Mouse (Mus musculus): ENCODE data around the gene Sema3a.

The Sema3a gene

DNA sequence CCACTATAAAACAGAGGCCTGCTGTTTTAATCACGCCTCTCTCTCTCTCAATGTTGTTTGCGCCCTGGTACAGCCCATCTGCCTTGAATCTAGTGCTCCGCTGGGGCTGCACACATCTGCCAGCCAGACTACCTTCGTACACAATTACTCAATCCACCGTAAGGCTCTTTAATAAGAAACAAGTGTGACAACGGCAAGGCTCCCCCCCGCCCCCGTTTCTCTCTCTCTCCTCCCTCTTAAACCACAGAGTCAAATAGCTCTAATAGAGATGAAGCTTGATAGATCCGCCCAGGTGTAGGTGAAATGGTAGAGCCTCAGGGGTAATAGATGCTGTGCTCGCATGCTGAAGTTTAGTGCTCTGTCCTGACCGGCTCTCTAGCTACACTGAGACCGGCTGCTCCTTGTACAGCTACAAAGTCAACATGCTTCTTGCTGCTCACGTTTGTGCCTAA is at the start of gene Sema3a:
Gene Sema3a, plus strand, starts transcription at position 174 of the 452 bp plus-strand sequence.
- no peak for DNase-seq (ENCODE audit: low spot score)

DNA sequence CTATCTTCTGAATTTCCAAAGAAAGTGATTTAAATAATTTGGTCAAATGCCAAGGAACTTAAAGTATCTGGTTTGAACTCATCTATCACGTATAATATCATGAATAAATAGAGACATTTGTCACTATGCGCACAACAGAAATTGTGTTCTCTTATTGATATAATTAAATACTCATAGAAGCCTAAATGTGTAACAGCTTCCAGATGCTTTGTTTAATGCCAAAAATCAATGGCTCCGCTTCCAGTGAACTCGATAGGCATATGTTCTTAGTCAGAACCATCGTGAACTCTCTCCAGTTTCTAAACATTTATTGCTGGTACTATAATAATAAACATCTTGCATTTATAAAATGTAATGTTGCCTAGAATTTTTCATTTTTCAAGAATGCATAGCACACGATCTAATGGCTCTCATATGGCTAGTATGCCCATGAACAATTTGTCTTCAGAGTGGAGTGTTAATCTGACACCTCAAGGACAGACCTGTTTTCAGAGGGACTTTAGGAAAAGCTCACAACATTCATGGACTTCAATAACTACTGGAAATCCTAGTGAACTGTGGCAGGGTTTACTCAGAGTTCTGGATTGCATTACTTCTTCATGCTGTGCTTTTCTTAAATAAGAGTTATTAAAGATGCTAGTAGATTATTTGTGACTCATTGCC is 40.3 kb upstream of the Sema3a start:
- DNase-seq (ENCODE audit: low spot score), result no peak

DNA sequence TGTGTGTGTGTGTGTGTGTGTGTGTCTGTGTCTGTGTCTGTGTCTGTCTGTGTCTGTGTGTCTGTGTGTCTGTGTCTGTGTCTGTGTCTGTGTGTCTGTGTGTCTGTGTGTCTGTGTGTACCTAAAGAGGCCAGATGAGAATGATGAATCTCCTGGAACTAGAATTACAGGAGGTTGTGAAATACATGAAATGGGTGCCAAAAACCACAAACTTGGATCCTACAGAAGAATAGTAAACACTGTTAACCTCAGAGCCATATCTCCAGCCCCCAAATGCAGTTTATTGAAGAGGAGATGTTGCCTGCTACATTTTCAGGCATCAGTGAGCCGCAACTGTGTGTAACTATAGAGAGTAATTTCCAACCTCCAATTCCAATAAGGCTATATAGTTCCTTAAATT is 34.8 kb upstream of the Sema3a start:
- DNase-seq (ENCODE audit: low spot score), result no peak

DNA sequence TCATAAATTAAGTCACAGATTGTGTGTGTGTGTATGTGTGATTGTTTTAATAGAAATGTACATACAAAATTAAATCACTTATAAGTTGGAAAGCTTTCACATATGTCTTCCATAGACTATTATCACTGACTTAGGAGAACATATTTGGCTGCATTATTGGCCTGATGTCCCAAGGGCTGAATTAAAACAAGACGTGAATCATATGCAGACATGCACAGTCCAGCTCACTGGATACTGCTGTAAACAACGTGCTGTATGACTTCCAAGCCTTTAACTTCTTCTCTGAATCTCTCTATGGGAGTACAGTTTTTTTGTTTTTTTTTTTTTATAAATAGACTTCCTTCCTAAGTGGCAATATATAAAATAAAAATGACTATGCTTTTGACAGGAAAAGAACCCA is 15.7 kb upstream of the Sema3a start:
- no peak for DNase-seq (ENCODE audit: low spot score)

DNA sequence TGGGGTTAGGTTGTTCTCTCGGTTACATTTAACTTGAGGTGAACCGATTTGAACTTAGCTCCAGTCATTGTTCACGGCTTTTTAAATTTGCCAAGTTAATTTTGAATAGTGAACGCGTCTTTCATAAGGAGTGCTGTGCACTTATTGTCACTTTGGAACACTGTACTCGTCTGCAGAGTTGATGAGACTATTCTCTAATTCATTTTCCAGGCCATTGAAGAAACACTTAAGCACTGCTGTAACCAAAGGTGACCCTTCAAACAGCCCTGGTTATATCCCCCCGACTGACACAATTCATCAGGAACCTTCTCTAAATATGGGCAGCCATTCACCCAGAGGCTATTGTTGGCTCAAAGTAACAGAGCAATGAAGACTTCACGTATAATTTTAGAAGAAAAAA is 8.0 kb upstream of the Sema3a start:
- no peak for DNase-seq (ENCODE audit: low spot score)

DNA sequence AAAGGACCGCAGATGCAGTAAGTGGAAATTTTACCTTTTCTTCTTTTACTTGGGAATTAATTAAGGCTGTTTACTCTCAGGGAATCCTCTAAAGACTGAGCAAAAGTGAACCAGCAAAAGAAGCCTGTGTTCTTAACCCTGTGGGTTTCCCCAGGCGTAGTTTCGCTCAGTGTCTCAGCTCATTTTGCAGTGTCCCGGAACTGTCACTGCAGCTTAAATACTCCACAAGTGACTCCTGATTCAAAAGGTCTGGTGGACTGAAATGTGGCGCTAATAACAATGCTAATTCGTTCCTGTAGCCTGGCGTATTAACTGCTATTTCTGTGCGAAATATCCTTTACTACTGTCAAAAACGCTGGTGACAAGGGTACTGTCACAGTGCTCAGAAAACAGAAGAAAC is 543 bp downstream of the Sema3a start:
- no peak for DNase-seq (ENCODE audit: low spot score)

DNA sequence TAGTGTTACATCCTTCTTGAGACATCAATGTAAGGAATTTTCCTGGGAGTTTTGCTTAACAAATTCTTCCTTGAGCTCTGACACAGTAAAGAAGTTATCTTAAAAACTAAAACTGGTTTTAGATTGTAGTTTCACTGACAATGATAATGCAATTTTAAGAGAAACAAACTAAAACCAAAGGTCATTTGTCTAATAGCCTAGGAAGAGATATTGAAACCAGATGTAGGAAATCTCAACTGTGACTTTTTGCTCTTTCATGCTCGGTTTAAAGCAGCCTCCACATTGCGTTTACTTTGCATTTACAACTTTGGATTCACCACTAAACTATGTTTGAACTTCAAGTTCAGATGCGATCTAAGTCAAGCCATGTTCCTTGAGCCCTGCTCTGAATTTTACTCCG is 982 bp downstream of the Sema3a start:
- DNase-seq (ENCODE audit: low spot score), result no peak

DNA sequence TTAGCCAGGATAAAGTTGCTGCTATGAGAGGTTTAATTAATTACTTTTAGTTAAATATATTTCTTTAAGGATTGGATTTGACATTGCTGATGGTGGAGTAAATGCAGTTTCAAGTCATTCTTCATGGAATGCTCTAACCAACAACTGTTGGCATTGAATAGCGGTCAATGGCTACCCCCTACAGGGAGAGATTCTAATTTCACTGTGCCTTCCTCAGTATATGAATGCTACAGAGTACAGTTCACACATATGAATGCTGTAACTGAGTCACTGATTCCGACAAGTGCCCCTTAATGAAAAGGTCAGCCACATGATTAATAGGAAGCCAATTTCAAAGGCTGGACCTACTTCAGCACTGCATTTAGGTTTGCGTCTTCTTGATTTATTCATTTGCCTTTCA is 1.9 kb downstream of the Sema3a start:
- no peak for DNase-seq (ENCODE audit: low spot score)

DNA sequence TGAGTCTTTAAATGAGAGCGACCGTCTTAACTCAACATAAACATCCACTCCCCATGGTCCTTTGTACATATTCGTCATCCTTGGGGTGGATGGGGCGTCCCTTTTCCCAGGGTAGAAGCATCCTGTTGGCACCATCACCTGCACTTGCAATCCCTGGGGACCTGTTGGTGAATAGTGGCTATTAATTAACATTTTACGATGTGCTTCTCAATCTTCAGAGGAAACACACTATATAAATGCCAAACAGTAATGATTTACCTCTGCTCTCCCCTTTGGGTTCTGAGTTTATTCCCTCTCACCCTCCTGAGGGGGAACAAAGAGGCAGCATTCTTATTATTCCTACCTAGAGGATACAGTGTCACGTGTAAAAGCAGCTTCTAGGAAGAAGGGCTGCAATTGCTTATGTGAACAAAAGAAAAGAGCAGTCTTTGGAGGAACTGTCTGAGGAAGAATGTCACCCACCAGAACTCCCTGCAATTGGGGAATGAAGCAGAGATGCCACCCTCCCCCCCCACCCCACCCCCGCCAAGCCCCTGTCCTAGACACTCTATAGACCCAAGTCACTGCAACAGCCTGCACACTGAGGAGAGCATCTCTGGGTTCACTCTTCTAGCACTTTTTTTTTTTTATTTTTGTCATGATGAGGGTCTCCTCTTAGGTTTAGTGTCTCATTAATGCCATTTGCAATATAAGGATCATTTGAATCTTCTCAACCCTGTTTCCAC is 19.7 kb downstream of the Sema3a start:
- DNase-seq (ENCODE audit: low spot score), result no peak

DNA sequence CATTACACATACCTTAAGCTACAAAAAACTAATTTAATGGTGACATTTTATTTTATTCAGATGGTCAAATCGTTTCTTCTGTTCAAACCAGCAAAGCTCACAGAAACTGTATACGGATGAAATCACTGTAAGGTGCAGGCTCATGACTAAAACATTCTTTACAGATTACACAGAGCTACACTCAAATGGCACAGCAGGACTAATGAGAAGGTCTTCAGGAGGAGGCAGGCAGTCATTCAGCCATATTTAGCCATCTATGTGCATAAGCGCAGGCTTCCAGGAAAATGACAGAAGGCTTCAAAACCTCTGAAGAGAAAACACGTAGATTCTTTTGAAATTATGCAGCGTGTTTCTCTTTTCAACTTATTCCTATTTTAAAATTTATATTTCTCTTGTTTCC is 24.7 kb downstream of the Sema3a start:
- DNase-seq (ENCODE audit: low spot score), result no peak

DNA sequence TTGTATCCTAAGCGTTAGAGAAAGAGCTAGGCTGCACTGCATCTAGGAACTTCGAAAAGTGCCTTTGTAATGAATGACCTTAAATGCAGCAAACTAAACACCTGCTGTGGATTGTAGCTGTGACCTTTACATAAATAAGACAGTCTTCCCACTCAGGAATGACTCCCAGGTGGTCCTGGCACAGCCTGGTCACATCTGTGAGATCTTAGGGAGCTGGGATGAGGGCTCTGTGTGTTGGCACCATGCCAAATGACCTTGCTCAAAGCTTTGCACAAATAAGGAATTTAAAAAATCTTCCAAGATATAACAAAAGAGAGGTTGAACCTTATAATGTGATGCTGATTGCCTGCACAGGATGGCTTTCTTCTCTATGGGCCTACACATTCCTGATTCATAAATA is 25.8 kb downstream of the Sema3a start:
- DNase-seq (ENCODE audit: low spot score), result no peak

DNA sequence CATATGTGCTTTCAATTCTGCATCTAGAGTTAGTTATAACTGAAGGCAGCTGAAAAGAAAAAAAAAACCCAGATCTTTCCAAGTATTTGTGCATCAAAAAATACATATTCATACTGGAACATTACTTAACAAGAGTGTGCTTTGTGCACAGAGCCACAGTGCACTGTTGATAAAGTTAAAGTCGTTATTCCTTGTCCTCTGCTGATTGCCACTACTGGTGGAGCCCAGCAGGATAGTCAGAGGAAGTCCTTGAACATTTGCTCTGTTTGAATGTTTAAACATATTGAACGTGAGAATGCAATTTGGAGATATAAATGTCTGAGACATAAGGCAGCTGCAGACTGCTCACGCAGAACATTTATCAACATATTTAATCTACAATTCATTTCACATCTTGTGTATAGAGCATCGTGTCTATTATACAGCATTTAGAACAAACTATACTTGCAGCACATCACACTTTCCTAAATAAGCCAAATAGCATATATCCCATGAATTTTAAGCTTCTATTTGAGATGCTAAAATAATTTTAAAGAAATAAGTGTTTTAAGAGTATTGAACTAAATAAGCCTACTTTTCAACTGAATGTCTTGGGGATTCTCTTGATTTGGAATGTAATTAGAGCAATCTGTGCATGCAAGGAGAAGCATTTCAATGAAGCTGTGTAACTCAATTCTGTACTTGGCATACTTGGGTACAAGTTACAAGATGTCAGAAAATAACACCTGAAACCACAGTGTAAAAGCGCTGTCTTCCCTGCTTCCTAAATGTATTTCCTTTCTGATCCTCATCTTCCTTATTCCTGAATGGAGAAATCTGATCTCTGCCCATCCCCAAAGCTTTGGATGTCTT is 32.8 kb downstream of the Sema3a start:
- DNase-seq (ENCODE audit: low spot score), result no peak

DNA sequence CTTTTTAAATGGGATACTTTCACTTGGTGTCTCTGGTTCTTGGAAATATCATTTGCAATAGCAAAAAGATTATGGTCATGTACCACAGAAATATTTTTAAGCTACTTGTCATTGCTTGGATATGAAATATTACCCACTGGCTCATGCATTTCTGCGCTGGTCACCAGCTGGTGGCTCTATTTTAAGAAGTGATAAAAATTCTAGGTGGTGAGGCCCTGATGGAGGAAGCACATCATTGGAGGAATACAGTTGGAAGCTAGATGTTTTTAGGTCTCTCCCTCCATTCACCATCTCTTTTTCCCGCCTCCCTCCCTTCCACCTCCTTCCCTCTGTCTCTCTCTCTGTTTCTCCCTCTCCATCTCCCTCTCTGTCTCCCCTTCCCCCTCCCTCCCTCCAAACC is 57.0 kb downstream of the Sema3a start:
- no peak for DNase-seq (ENCODE audit: low spot score)

DNA sequence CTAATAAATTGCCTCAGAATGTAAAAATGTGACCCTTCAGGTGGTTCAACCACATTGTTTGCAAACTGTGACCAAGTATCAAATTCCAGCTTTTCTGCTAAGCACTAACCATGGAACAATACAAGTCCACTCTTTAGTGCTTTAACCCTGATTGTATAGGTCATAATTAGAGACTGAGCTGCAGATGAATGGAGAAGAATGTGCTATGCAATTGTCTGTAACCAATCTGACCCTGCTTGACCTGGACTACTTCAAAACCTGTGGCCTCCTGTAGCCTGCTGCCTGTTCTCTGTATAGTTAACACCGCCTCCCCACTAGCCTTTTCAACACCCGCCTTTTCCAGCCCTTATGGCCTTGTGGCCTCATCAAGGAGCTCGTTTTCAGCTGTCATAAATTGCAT is 72.7 kb downstream of the Sema3a start:
- DNase-seq (ENCODE audit: low spot score), result no peak

DNA sequence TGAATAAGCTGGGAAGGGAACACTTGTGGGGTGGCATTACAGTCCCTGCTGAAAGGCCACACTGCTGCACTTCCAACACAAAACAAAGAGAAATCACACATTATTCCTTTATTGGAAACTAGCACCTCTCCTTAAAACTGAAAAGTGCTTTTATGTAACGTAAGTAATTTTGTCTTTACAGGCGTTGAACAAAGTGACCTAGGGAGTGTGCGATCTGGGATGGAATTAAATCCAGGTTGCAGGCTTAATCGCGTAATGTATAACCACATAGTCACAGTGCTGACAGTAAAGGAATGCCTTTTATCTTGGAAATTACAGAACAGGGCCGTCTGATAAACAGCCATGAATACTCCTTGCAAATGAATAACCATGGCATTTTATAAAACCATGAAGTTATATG is 74.5 kb downstream of the Sema3a start:
- no peak for DNase-seq (ENCODE audit: low spot score)

DNA sequence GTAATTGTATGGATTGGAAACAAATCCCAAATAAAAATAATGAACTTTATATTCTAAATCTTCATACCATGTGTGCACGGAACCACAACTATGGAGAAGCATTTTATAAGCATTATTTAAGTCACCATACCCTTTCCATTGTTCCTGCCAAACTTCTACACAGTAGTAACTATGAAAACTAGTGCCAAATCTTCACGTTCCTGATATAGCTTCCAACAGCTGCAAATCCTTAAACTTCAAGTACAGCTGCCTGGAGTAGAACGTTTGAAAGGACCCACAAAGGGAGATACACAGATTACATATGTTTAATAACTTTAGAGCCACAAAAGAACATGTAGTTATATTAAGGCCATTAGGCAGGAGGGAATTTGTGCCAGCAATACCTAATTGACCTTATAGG is 130.1 kb downstream of the Sema3a start:
- no peak for DNase-seq (ENCODE audit: low spot score)

DNA sequence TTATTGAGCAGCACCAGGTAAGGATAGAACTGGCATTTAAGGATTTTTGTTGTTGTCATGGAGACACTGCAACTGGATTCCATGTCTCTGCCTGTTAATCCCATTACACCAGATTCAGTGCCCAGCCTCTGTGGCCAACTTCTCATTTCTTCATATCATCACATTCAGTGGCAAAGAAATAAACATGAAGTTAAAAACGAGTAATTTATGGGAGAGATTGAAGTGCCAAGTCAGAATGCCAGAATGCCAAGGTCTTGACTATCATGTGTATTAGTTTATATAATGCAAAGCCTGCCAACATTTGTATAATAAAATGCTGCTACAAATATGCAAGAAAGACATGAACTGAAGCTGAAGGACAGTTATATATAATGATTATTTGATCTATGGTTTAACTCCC is 131.1 kb downstream of the Sema3a start:
- no peak for DNase-seq (ENCODE audit: low spot score)

DNA sequence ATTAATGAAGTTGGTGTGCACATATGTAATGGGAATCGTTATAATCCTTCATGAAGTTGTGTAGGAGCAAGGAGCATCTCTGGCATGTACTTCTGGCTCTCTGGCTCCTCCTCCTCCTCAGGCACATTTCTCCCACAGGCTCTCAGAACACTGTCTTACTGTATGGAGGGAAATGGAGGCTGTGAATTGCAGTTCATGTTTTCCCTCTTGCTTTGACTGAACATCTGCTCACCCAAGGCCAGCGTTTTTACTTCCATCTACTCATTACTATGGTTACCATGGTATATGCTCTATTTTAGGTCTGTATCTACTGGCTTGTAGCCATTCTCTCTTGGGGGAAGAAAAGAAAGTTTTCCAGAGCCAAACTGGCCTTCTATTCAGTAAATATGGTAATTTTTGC is 137.9 kb downstream of the Sema3a start:
- no peak for DNase-seq (ENCODE audit: low spot score)

DNA sequence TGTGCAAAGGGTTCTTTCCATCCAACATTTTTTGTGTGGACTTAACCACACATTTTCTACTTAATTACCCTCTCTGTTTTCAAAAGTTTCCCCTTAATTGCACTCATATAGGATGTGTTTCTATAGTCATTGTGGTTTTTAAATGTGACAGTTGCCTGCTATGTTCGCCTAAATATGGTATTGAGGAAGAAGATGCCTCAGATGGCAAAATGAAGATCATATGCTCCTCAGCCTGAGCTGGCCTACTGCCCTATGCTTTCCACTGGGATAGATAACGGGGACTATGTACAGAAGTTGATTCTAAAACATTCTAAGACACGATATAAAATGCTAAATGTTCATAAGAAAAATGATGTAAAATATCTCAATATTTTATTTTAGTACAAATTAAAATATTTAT is 138.3 kb downstream of the Sema3a start:
- no peak for DNase-seq (ENCODE audit: low spot score)

DNA sequence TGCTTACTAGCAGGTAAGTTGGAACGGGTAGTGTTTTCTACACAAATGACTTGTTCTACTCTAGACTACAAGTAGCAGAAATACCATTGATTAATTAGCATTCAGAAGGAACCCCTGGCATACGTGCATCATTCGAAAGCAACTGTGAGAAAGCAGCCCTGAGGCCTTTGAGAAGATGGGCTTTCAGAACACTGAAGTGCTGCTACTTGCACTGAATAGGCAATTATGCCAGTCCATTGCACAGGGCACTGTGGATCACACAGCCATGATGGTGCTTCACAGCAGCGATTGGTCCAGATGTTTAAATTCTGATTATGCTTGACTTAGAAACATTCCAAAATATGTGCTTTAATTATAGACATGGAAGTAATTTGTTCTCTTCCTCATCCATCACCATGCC is 187.5 kb downstream of the Sema3a start:
- DNase-seq (ENCODE audit: low spot score), result no peak

DNA sequence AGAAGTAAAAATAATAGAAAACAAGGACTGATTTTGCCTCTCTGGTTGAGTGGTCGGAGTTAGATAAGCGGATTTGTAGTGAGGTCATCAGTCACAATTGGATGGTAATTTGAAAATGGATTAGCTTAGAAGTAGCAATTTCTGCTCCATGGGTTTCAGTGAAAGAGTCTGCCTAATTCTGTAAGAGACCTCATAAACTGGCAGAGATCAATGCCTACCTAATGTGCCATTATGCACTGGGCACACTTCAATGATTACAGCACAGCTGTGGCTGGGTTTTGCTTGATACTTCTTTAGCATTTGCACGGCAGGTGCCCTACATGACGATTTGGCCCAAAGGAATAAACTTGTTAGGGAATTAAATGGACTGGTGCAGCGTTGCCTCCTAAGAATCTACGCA is 188.8 kb downstream of the Sema3a start:
- DNase-seq (ENCODE audit: low spot score), result no peak

DNA sequence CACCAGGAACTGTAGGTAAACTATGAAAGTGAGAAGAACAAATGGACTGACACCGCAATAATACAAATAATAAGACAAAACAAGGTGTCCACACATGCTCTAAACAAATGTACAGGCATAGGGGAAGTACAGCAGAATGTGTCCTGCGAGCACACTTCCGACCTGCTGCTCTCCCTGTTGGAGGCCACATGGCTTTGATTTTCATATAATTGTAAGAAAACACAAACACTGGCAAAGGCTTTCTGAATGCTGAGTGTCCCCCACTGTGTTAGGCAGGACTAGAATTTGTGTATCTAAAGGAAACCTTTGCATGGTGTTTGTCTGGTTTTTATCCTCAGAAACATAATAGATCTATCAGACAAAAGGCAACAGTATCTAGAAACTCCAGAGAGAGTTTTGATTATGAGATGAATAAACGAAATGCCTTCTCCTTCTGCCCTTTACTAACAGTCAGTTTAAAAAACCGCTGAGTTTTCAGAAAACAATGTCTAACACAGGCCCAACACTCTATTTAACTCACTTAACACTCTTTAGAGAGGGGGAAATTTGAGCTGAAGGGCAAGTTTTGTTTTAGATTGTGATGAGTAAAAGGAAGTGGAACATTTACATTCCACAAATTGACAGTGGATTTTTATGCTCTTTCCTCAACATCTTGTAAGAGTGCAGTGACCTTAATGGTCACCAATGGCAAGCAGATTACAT is 193.7 kb downstream of the Sema3a start:
- no peak for DNase-seq (ENCODE audit: low spot score)

All from urinary bladder, postnatal 14 days (tissue).